Mouse (Mus musculus) ES-E14 (cell line): ENCODE data around the gene Myo10.

Experiments used
- CHD2 ChIP-seq: IDR thresholded peaks from 2 replicates; pipeline ENCODE4 v1.6.1; 2014; ENCODE audit warnings: mild to moderate bottlenecking, low read depth, low read length, inconsistent platforms
- ZC3H11A ChIP-seq: IDR thresholded peaks from 2 replicates; pipeline ENCODE4 v1.6.1; 2012; ENCODE audit warnings: low read depth, mild to moderate bottlenecking, inconsistent platforms, low read length, borderline replicate concordance
- ZNF384 ChIP-seq: IDR thresholded peaks from 2 replicates; pipeline ENCODE4 v1.6.1; 2012; ENCODE audit warnings: low read depth, low read length, inconsistent platforms

GRCm38 (mm10) chr15:25693708-25694107 lies 71.4 kb downstream of the Myo10 start:
- no peak for TF ChIP-seq ZC3H11A
- TF ChIP-seq ZNF384, result no peak
- no peak for TF ChIP-seq CHD2
